Mouse (Mus musculus): Measurements from ENCODE around the gene Rrp36. TPM values are rescaled to one million over a fixed set of nuclear protein-coding genes. Genes with fewer than 3 reads are reported as not detected.

The Rrp36 gene
- polyA plus RNA-seq, 1 experiment from 2014 or later = 33.9 TPM

GRCm38 (mm10) chr17:46651292-46651691 is 22.9 kb downstream of the Rrp36 start:
- H3K27ac ChIP-seq (replicated peaks in 1 of 2; ENCODE audit: control insufficient read depth in 1 of 2, insufficient read depth in 1 of 2, low read depth in 2 of 2, low read length in 2 of 2) = peak overlapping the region; percentile 98
- peak overlapping the region; percentile 94 for H3K9ac ChIP-seq (ENCODE audit: low read length)
- peaks cover 21 to 36% of the 10 kb centered on the region in 2 experiments for H3K4me1 ChIP-seq (ENCODE audit: control insufficient read depth in 2 of 2, insufficient read depth in 2 of 2, low read length in 2 of 2)
- WGBS = 60% methylated on average over 17 of the region's 17 CpGs
- H3K4me3 ChIP-seq (ENCODE audit: control insufficient read depth in 1 of 2, insufficient read depth in 1 of 2, low read depth in 1 of 2, low read length in 2 of 2) = peak overlapping the region; percentile 76 to 91
- H3K27me3 ChIP-seq (ENCODE audit: control insufficient read depth, insufficient read depth, low read length) = no peaks in the 10 kb centered on the region
- peak overlapping the region; percentile 82 for H3K4me2 ChIP-seq (ENCODE audit: low read length)
- no peak for ATAC-seq (ENCODE audit: insufficient number of reproducible peaks, insufficient read depth, low FRiP score, low read depth)
- peaks cover 60% of the 10 kb centered on the region for H3K36me3 ChIP-seq (ENCODE audit: control insufficient read depth, insufficient read depth, low read length)
- H3K9me3 ChIP-seq (ENCODE audit: control insufficient read depth, low read length) = no peaks in the 10 kb centered on the region

- Histone ChIP-seq H3K27me3 (ENCODE audit: control insufficient read depth, insufficient read depth, low read length) (no peaks in the 10 kb centered on the region), H3K27ac (replicated peaks in 1 of 2; ENCODE audit: control insufficient read depth in 1 of 2, insufficient read depth in 1 of 2, low read depth in 2 of 2, low read length in 2 of 2) (peak within 1 kb of the TSS; percentile 98), H3K4me2 (ENCODE audit: low read length) (peak within 1 kb of the TSS; percentile 82), H3K9me3 (ENCODE audit: control insufficient read depth, low read length) (no peaks in the 10 kb centered on the region), H3K4me3 (ENCODE audit: control insufficient read depth in 1 of 2, insufficient read depth in 1 of 2, low read depth in 1 of 2, low read length in 2 of 2) (peak within 1 kb of the TSS; percentile 76 to 91), H3K4me1 (ENCODE audit: control insufficient read depth in 2 of 2, insufficient read depth in 2 of 2, low read length in 2 of 2) (peaks cover 21 to 36% of the 10 kb centered on the region in 2 experiments), H3K9ac (ENCODE audit: low read length) (peak within 1 kb of the TSS; percentile 94), H3K36me3 (ENCODE audit: control insufficient read depth, insufficient read depth, low read length) (peaks cover 51% of the 10 kb centered on the region)
- ATAC-seq (ENCODE audit: insufficient number of reproducible peaks, insufficient read depth, low FRiP score, low read depth) = peak; percentile 92
- under 1% methylated on average over 54 of the region's 58 CpGs for WGBS
Measured at GRCm38 (mm10) chr17:46650232-46651031, 23.7 kb downstream of the Rrp36 start, which contains the start of gene Cul7. Gene Cul7 (plus strand): TSS chr17:46650337.

GRCm38 (mm10) chr17:46649811-46650210 is 24.3 kb downstream of the Rrp36 start:
- peak overlapping the region; percentile 76 to 91 for H3K4me3 ChIP-seq (ENCODE audit: control insufficient read depth in 1 of 2, insufficient read depth in 1 of 2, low read depth in 1 of 2, low read length in 2 of 2)
- no peaks in the 10 kb centered on the region for H3K27me3 ChIP-seq (ENCODE audit: control insufficient read depth, insufficient read depth, low read length)
- peak overlapping the region; percentile 94 for H3K9ac ChIP-seq (ENCODE audit: low read length)
- peaks cover 46% of the 10 kb centered on the region for H3K36me3 ChIP-seq (ENCODE audit: control insufficient read depth, insufficient read depth, low read length)
- H3K4me1 ChIP-seq (ENCODE audit: control insufficient read depth in 2 of 2, insufficient read depth in 2 of 2, low read length in 2 of 2) = peaks cover 23 to 42% of the 10 kb centered on the region in 2 experiments
- no peak for ATAC-seq (ENCODE audit: insufficient number of reproducible peaks, insufficient read depth, low FRiP score, low read depth)
- peak overlapping the region; percentile 98 for H3K27ac ChIP-seq (replicated peaks in 1 of 2; ENCODE audit: control insufficient read depth in 1 of 2, insufficient read depth in 1 of 2, low read depth in 2 of 2, low read length in 2 of 2)
- 28% methylated on average over 15 of the region's 15 CpGs for WGBS
- peak overlapping the region; percentile 82 for H3K4me2 ChIP-seq (ENCODE audit: low read length)
- no peaks in the 10 kb centered on the region for H3K9me3 ChIP-seq (ENCODE audit: control insufficient read depth, low read length)

GRCm38 (mm10) chr17:46648436-46648835 is 25.7 kb downstream of the Rrp36 start:
- Histone ChIP-seq H3K27ac (replicated peaks in 1 of 2; ENCODE audit: control insufficient read depth in 1 of 2, insufficient read depth in 1 of 2, low read depth in 2 of 2, low read length in 2 of 2) (no peak overlapping the region), H3K9ac (ENCODE audit: low read length) (no peak overlapping the region), H3K27me3 (ENCODE audit: control insufficient read depth, insufficient read depth, low read length) (no peaks in the 10 kb centered on the region), H3K4me1 (ENCODE audit: control insufficient read depth in 2 of 2, insufficient read depth in 2 of 2, low read length in 2 of 2) (peaks cover 23 to 47% of the 10 kb centered on the region in 2 experiments), H3K36me3 (ENCODE audit: control insufficient read depth, insufficient read depth, low read length) (peaks cover 39% of the 10 kb centered on the region), H3K4me2 (ENCODE audit: low read length) (no peak overlapping the region), H3K4me3 (ENCODE audit: control insufficient read depth in 1 of 2, insufficient read depth in 1 of 2, low read depth in 1 of 2, low read length in 2 of 2) (no peak overlapping the region), H3K9me3 (ENCODE audit: control insufficient read depth, low read length) (no peaks in the 10 kb centered on the region)
- WGBS = 94% methylated on average over 9 of the region's 9 CpGs
- no peak for ATAC-seq (ENCODE audit: insufficient number of reproducible peaks, insufficient read depth, low FRiP score, low read depth)

GRCm38 (mm10) chr17:46647279-46647678 is 26.9 kb downstream of the Rrp36 start:
- peak overlapping the region; percentile 76; the same call in 1 of the 2 replicates for H3K4me2 ChIP-seq (ENCODE audit: low read length)
- no peak for ATAC-seq (ENCODE audit: insufficient number of reproducible peaks, insufficient read depth, low FRiP score, low read depth)
- WGBS = 88% methylated on average over 7 of the region's 7 CpGs

GRCm38 (mm10) chr17:46646322-46646662 is 27.9 kb downstream of the Rrp36 start:
- peak overlapping the region; percentile 64 to 90 for H3K4me3 ChIP-seq (ENCODE audit: control insufficient read depth in 1 of 2, insufficient read depth in 1 of 2, low read depth in 1 of 2, low read length in 2 of 2)
- H3K27me3 ChIP-seq (ENCODE audit: control insufficient read depth, insufficient read depth, low read length) = no peaks in the 10 kb centered on the region
- no peak for ATAC-seq (ENCODE audit: insufficient number of reproducible peaks, insufficient read depth, low FRiP score, low read depth)
- under 1% methylated on average over 19 of the region's 19 CpGs for WGBS
- H3K36me3 ChIP-seq (ENCODE audit: control insufficient read depth, insufficient read depth, low read length) = peaks cover 44% of the 10 kb centered on the region
- H3K4me1 ChIP-seq (ENCODE audit: control insufficient read depth in 2 of 2, insufficient read depth in 2 of 2, low read length in 2 of 2) = peaks cover 11 to 33% of the 10 kb centered on the region in 2 experiments
- H3K9me3 ChIP-seq (ENCODE audit: control insufficient read depth, low read length) = no peaks in the 10 kb centered on the region
- peak overlapping the region; percentile 56 to 87 for H3K27ac ChIP-seq (replicated peaks in 1 of 2; ENCODE audit: control insufficient read depth in 1 of 2, insufficient read depth in 1 of 2, low read depth in 2 of 2, low read length in 2 of 2)
- peak overlapping the region; percentile 76 for H3K4me2 ChIP-seq (ENCODE audit: low read length)
- H3K9ac ChIP-seq (ENCODE audit: low read length) = peak overlapping the region; percentile 90

More at GRCm38 (mm10) chr17:46647279-46647678, 26.9 kb downstream of the Rrp36 start:
- Histone ChIP-seq H3K4me1 (ENCODE audit: control insufficient read depth in 2 of 2, insufficient read depth in 2 of 2, low read length in 2 of 2) (peaks cover 20 to 43% of the 10 kb centered on the region in 2 experiments), H3K4me3 (ENCODE audit: control insufficient read depth in 1 of 2, insufficient read depth in 1 of 2, low read depth in 1 of 2, low read length in 2 of 2) (no peak overlapping the region), H3K27ac (replicated peaks in 1 of 2; ENCODE audit: control insufficient read depth in 1 of 2, insufficient read depth in 1 of 2, low read depth in 2 of 2, low read length in 2 of 2) (no peak overlapping the region), H3K36me3 (ENCODE audit: control insufficient read depth, insufficient read depth, low read length) (peaks cover 37% of the 10 kb centered on the region), H3K9me3 (ENCODE audit: control insufficient read depth, low read length) (no peaks in the 10 kb centered on the region), H3K27me3 (ENCODE audit: control insufficient read depth, insufficient read depth, low read length) (no peaks in the 10 kb centered on the region), H3K9ac (ENCODE audit: low read length) (no peak overlapping the region)

GRCm38 (mm10) chr17:46645561-46646321 is 28.4 kb downstream of the Rrp36 start, which contains the start of the genes Klc4 and Mrpl2:
Gene Klc4 (minus strand): TSS chr17:46646022.
Gene Mrpl2 (plus strand): TSS chr17:46646229.
- peak; percentile 77 for ATAC-seq (ENCODE audit: insufficient number of reproducible peaks, insufficient read depth, low FRiP score, low read depth)
- H3K9ac ChIP-seq (ENCODE audit: low read length) = peak within 1 kb of the TSS; percentile 90
- WGBS = under 1% methylated on average over 53 of the region's 53 CpGs
- peak within 1 kb of the TSS; percentile 78 to 87 for H3K27ac ChIP-seq (replicated peaks in 1 of 2; ENCODE audit: control insufficient read depth in 1 of 2, insufficient read depth in 1 of 2, low read depth in 2 of 2, low read length in 2 of 2)
- peaks cover 6 to 29% of the 10 kb centered on the region in 2 experiments; a peak in 3 of 4 replicates for H3K4me1 ChIP-seq (ENCODE audit: control insufficient read depth in 2 of 2, insufficient read depth in 2 of 2, low read length in 2 of 2)
- no peaks in the 10 kb centered on the region for H3K27me3 ChIP-seq (ENCODE audit: control insufficient read depth, insufficient read depth, low read length)
- H3K9me3 ChIP-seq (ENCODE audit: control insufficient read depth, low read length) = no peaks in the 10 kb centered on the region
- H3K4me2 ChIP-seq (ENCODE audit: low read length) = peak within 1 kb of the TSS; percentile 76
- H3K4me3 ChIP-seq (ENCODE audit: control insufficient read depth in 1 of 2, insufficient read depth in 1 of 2, low read depth in 1 of 2, low read length in 2 of 2) = peak within 1 kb of the TSS; percentile 90
- peaks cover 50% of the 10 kb centered on the region for H3K36me3 ChIP-seq (ENCODE audit: control insufficient read depth, insufficient read depth, low read length)

Measured in heart, embryonic 14.5 days (tissue).